Mouse (Mus musculus): ENCODE data around the gene Sav1. TPM values are rescaled to one million over a fixed set of nuclear protein-coding genes. Genes with fewer than 3 reads are reported as not detected.
A peak's percentile ranks its signal among the peaks of the same experiment; 100 is the strongest.

The Sav1 gene
- polyA plus RNA-seq, 1 experiment from 2014 or later = 8.1 TPM

- Histone ChIP-seq H3K9me3 (no peaks in the 10 kb centered on the region), H3K4me1 (peaks cover 11% of the 10 kb centered on the region), H3K27ac (no peak overlapping the region), H3K36me3 (peaks cover 20% of the 10 kb centered on the region; the same call in 1 of the 2 replicates), H3K4me3 (peak overlapping the region; percentile 93), H3K4me2 (replicated peaks) (peak overlapping the region; percentile 82), H3K27me3 (replicated peaks) (no peaks in the 10 kb centered on the region), H3K9ac (0 out of 2 replicates have a peak overlapping the region, but pooled peaks have one; percentile 89)
- 50% methylated on average over 4 of the region's 4 CpGs for whole genome bisulfite sequencing
- ATAC-seq (ENCODE audit: low FRiP score, low read depth) = no peak
These were observed 1.3 kb downstream of the Sav1 start for GRCm38 (mm10) chr12:69985546-69985945.

- Histone ChIP-seq H3K27ac (no peak overlapping the region), H3K36me3 (peaks cover 27% of the 10 kb centered on the region; the same call in 1 of the 2 replicates), H3K4me1 (peaks cover 16% of the 10 kb centered on the region), H3K9ac (no peak overlapping the region), H3K4me2 (replicated peaks) (no peak overlapping the region), H3K9me3 (no peaks in the 10 kb centered on the region), H3K27me3 (replicated peaks) (no peaks in the 10 kb centered on the region), H3K4me3 (no peak overlapping the region)
- 72% methylated on average over 5 of the region's 5 CpGs for WGBS
- no peak for ATAC-seq (ENCODE audit: low FRiP score, low read depth)
These were observed 3.9 kb downstream of the Sav1 start for GRCm38 (mm10) chr12:69982874-69983273.

- no peak for ATAC-seq (ENCODE audit: low FRiP score, low read depth)
- H3K36me3 ChIP-seq = peaks cover 20% of the 10 kb centered on the region; the same call in 1 of the 2 replicates
- no peak overlapping the region for H3K4me3 ChIP-seq
- H3K4me1 ChIP-seq = peaks cover 12% of the 10 kb centered on the region
- H3K9me3 ChIP-seq = no peaks in the 10 kb centered on the region
- no peak overlapping the region for H3K27ac ChIP-seq
- no peaks in the 10 kb centered on the region for H3K27me3 ChIP-seq (replicated peaks)
- H3K9ac ChIP-seq = no peak overlapping the region
- no peak overlapping the region for H3K4me2 ChIP-seq (replicated peaks)
- 62% methylated on average over 9 of the region's 9 CpGs for WGBS
These were observed 9.3 kb downstream of the Sav1 start for GRCm38 (mm10) chr12:69977376-69977998.

- 89% methylated on average over 6 of the region's 6 CpGs for WGBS
- peaks cover 25% of the 10 kb centered on the region for H3K36me3 ChIP-seq
- ATAC-seq (ENCODE audit: low FRiP score, low read depth) = no peak
These were observed 10.1 kb downstream of the Sav1 start for GRCm38 (mm10) chr12:69976688-69977087.

GRCm38 (mm10) chr12:69973666-69974065 is 13.1 kb downstream of the Sav1 start:
- H3K4me1 ChIP-seq = peaks cover 12% of the 10 kb centered on the region

More at GRCm38 (mm10) chr12:69976688-69977087, 10.1 kb downstream of the Sav1 start:
- no peak overlapping the region for H3K27ac ChIP-seq
- no peak overlapping the region for H3K9ac ChIP-seq
- H3K4me2 ChIP-seq (replicated peaks) = no peak overlapping the region
- H3K4me3 ChIP-seq = no peak overlapping the region
- peaks cover 12% of the 10 kb centered on the region for H3K4me1 ChIP-seq
- H3K9me3 ChIP-seq = no peaks in the 10 kb centered on the region
- H3K27me3 ChIP-seq (replicated peaks) = no peaks in the 10 kb centered on the region

GRCm38 (mm10) chr12:69968154-69968553 is 18.6 kb downstream of the Sav1 start:
- no peak for ATAC-seq (ENCODE audit: low FRiP score, low read depth)
- H3K27me3 ChIP-seq (replicated peaks) = no peaks in the 10 kb centered on the region

More at GRCm38 (mm10) chr12:69973666-69974065, 13.1 kb downstream of the Sav1 start:
- H3K36me3 ChIP-seq = peaks cover 42% of the 10 kb centered on the region
- no peaks in the 10 kb centered on the region for H3K27me3 ChIP-seq (replicated peaks)
- no peak for ATAC-seq (ENCODE audit: low FRiP score, low read depth)
- no peak overlapping the region for H3K27ac ChIP-seq
- H3K9ac ChIP-seq = no peak overlapping the region
- H3K9me3 ChIP-seq = no peaks in the 10 kb centered on the region
- H3K4me2 ChIP-seq (replicated peaks) = no peak overlapping the region
- H3K4me3 ChIP-seq = no peak overlapping the region

GRCm38 (mm10) chr12:69967112-69967511 is 19.7 kb downstream of the Sav1 start:
- 91% methylated on average over 6 of the region's 6 CpGs for WGBS
- ATAC-seq (ENCODE audit: low FRiP score, low read depth) = no peak
- Histone ChIP-seq H3K9ac (no peak overlapping the region), H3K4me2 (replicated peaks) (no peak overlapping the region), H3K27ac (no peak overlapping the region), H3K9me3 (no peaks in the 10 kb centered on the region), H3K36me3 (peaks cover 76% of the 10 kb centered on the region), H3K27me3 (replicated peaks) (no peaks in the 10 kb centered on the region), H3K4me3 (no peak overlapping the region), H3K4me1 (no peaks in the 10 kb centered on the region)

More at GRCm38 (mm10) chr12:69968154-69968553, 18.6 kb downstream of the Sav1 start:
- Histone ChIP-seq H3K4me1 (no peaks in the 10 kb centered on the region), H3K36me3 (peaks cover 70% of the 10 kb centered on the region), H3K27ac (no peak overlapping the region), H3K9me3 (no peaks in the 10 kb centered on the region), H3K4me3 (no peak overlapping the region), H3K9ac (no peak overlapping the region), H3K4me2 (replicated peaks) (no peak overlapping the region)
- 85% methylated on average over 5 of the region's 5 CpGs for WGBS

- Histone ChIP-seq H3K27ac (no peak overlapping the region), H3K4me2 (replicated peaks) (no peak overlapping the region), H3K9ac (no peak overlapping the region), H3K36me3 (peaks cover 75% of the 10 kb centered on the region), H3K9me3 (no peaks in the 10 kb centered on the region), H3K4me3 (no peak overlapping the region), H3K27me3 (replicated peaks) (no peaks in the 10 kb centered on the region), H3K4me1 (no peaks in the 10 kb centered on the region)
- WGBS = 95% methylated on average over 5 of the region's 5 CpGs
- ATAC-seq (ENCODE audit: low FRiP score, low read depth) = no peak
These were observed 20.7 kb downstream of the Sav1 start for GRCm38 (mm10) chr12:69966071-69966470.

GRCm38 (mm10) chr12:69965644-69966043 is 21.2 kb downstream of the Sav1 start:
- no peak overlapping the region for H3K9ac ChIP-seq
- H3K4me3 ChIP-seq = no peak overlapping the region
- 95% methylated on average over 3 of the region's 3 CpGs for WGBS

GRCm38 (mm10) chr12:69963141-69963540 is 23.7 kb downstream of the Sav1 start:
- Histone ChIP-seq H3K36me3 (peaks cover 67% of the 10 kb centered on the region), H3K4me3 (no peak overlapping the region), H3K4me2 (replicated peaks) (no peak overlapping the region), H3K9ac (no peak overlapping the region), H3K27me3 (replicated peaks) (no peaks in the 10 kb centered on the region), H3K9me3 (no peaks in the 10 kb centered on the region), H3K27ac (no peak overlapping the region), H3K4me1 (no peaks in the 10 kb centered on the region)
- WGBS = 95% methylated on average over 6 of the region's 6 CpGs
- ATAC-seq (ENCODE audit: low FRiP score, low read depth) = no peak

More at GRCm38 (mm10) chr12:69965644-69966043, 21.2 kb downstream of the Sav1 start:
- Histone ChIP-seq H3K27me3 (replicated peaks) (no peaks in the 10 kb centered on the region), H3K4me2 (replicated peaks) (no peak overlapping the region), H3K4me1 (no peaks in the 10 kb centered on the region), H3K36me3 (peaks cover 73% of the 10 kb centered on the region), H3K27ac (no peak overlapping the region), H3K9me3 (no peaks in the 10 kb centered on the region)
- no peak for ATAC-seq (ENCODE audit: low FRiP score, low read depth)

- Histone ChIP-seq H3K4me1 (no peaks in the 10 kb centered on the region), H3K9me3 (no peaks in the 10 kb centered on the region), H3K4me3 (no peak overlapping the region), H3K36me3 (peaks cover 66% of the 10 kb centered on the region), H3K27ac (no peak overlapping the region), H3K9ac (no peak overlapping the region), H3K27me3 (replicated peaks) (no peaks in the 10 kb centered on the region), H3K4me2 (replicated peaks) (no peak overlapping the region)
- 69% methylated on average over 4 of the region's 4 CpGs for WGBS
- ATAC-seq (ENCODE audit: low FRiP score, low read depth) = no peak
These were observed 24.3 kb downstream of the Sav1 start for GRCm38 (mm10) chr12:69962468-69962867.

GRCm38 (mm10) chr12:69957378-69957777 is 29.4 kb downstream of the Sav1 start:
- ATAC-seq (ENCODE audit: low FRiP score, low read depth) = no peak
- no peaks in the 10 kb centered on the region for H3K9me3 ChIP-seq
- no peak overlapping the region for H3K9ac ChIP-seq
- no peak overlapping the region for H3K4me3 ChIP-seq
- no peaks in the 10 kb centered on the region for H3K4me1 ChIP-seq
- WGBS = 89% methylated on average over 2 of the region's 2 CpGs
- peaks cover 50% of the 10 kb centered on the region for H3K36me3 ChIP-seq
- H3K27me3 ChIP-seq (replicated peaks) = no peaks in the 10 kb centered on the region
- no peak overlapping the region for H3K27ac ChIP-seq
- H3K4me2 ChIP-seq (replicated peaks) = no peak overlapping the region

GRCm38 (mm10) chr12:69947502-69947901 is 39.3 kb downstream of the Sav1 start:
- Histone ChIP-seq H3K9me3 (no peaks in the 10 kb centered on the region), H3K4me2 (replicated peaks) (no peak overlapping the region), H3K27ac (no peak overlapping the region), H3K27me3 (replicated peaks) (no peaks in the 10 kb centered on the region), H3K4me3 (no peak overlapping the region), H3K4me1 (no peaks in the 10 kb centered on the region), H3K9ac (no peak overlapping the region), H3K36me3 (peaks cover 13% of the 10 kb centered on the region; the same call in 1 of the 2 replicates)
- ATAC-seq (ENCODE audit: low FRiP score, low read depth) = no peak
- WGBS = 86% methylated on average over 3 of the region's 3 CpGs

All from neural tube, embryonic 12.5 days (tissue).